Comparison of ENCODE assay signal across 15 mouse cellular contexts in genomic region chr16:75979381-75979780, GRCm38 (mm10).
"Had no signal": no experiment of that assay in that cellular context is flagged by ENCODE, and none has a peak within 500 bp of the region (broad histone marks: within the 10 kb centered on the region; RNA-seq: fewer than 3 reads in every experiment).

No protein-coding gene starts in this region.

- H3K4me2 ChIP-seq: neural tube, embryonic 13.5 days; neural tube, embryonic 15.5 days; stomach, embryonic 15.5 days had no signal

- H3K27ac ChIP-seq: neural tube, embryonic 13.5 days; neural tube, embryonic 15.5 days; stomach, embryonic 15.5 days; stomach, postnatal 0 days had no signal

- H3K4me3 ChIP-seq: neural tube, embryonic 13.5 days; neural tube, embryonic 15.5 days; stomach, embryonic 15.5 days had no signal

- H3K36me3 ChIP-seq: neural tube, embryonic 13.5 days; neural tube, embryonic 15.5 days; stomach, embryonic 15.5 days had no signal

- H3K9ac ChIP-seq: neural tube, embryonic 13.5 days; neural tube, embryonic 15.5 days; stomach, embryonic 15.5 days had no signal

- H3K4me1 ChIP-seq: neural tube, embryonic 13.5 days; neural tube, embryonic 15.5 days; stomach, embryonic 15.5 days had no signal

- H3K27me3 ChIP-seq: neural tube, embryonic 13.5 days; neural tube, embryonic 15.5 days; stomach, embryonic 15.5 days had no signal

- DNase-seq: retina, postnatal 1 day; right cerebral cortex, adult 18-20 months; right cerebral cortex, postnatal 14 days; right cerebral cortex, postnatal 25 days; right cerebral cortex, postnatal 4 days; spleen, adult 18-20 months; thymus, adult 18-20 months; thymus, postnatal 14 days; thymus, postnatal 25 days; thymus, postnatal 36 days; thymus, postnatal 4 days had no signal

- H3K9me3 ChIP-seq: neural tube, embryonic 15.5 days; stomach, embryonic 15.5 days had no signal
